Mouse (Mus musculus): ENCODE measurements around the gene Pde8b.

The Pde8b gene

GRCm38 (mm10) chr13:95249511-95250456 lies at the start of gene Pde8b:
TSS of gene Pde8b (minus strand) at chr13:95250336.
- DNase-seq = no peak

- DNase-seq = no peak
Observed at GRCm38 (mm10) chr13:95291983-95292382, 41.8 kb upstream of the Pde8b start.

GRCm38 (mm10) chr13:95288027-95288426 lies 37.9 kb upstream of the Pde8b start:
- DNase-seq = no peak

- peak; percentile 20 for DNase-seq
Observed at GRCm38 (mm10) chr13:95286989-95287388, 36.9 kb upstream of the Pde8b start.

- no peak for DNase-seq
Observed at GRCm38 (mm10) chr13:95281740-95282673, 31.9 kb upstream of the Pde8b start.

- DNase-seq = no peak
Observed at GRCm38 (mm10) chr13:95278426-95279025, 28.4 kb upstream of the Pde8b start.

- no peak for DNase-seq
Observed at GRCm38 (mm10) chr13:95264691-95265090, 14.6 kb upstream of the Pde8b start.

- DNase-seq = no peak
Observed at GRCm38 (mm10) chr13:95260886-95261789, 11.0 kb upstream of the Pde8b start.

GRCm38 (mm10) chr13:95260391-95260790 lies 10.3 kb upstream of the Pde8b start:
- no peak for DNase-seq

- DNase-seq = no peak
Observed at GRCm38 (mm10) chr13:95257083-95257482, 6.9 kb upstream of the Pde8b start.

- DNase-seq = no peak
Observed at GRCm38 (mm10) chr13:95255083-95255482, 4.9 kb upstream of the Pde8b start.

GRCm38 (mm10) chr13:95243026-95243425 lies 7.1 kb downstream of the Pde8b start:
- DNase-seq = no peak

- no peak for DNase-seq
Observed at GRCm38 (mm10) chr13:95237488-95237887, 12.6 kb downstream of the Pde8b start.

GRCm38 (mm10) chr13:95235261-95235660 lies 14.9 kb downstream of the Pde8b start:
- no peak for DNase-seq

- no peak for DNase-seq
Observed at GRCm38 (mm10) chr13:95231366-95232138, 18.6 kb downstream of the Pde8b start.

GRCm38 (mm10) chr13:95230326-95230725 lies 19.8 kb downstream of the Pde8b start:
- no peak for DNase-seq

GRCm38 (mm10) chr13:95224491-95224890 lies 25.6 kb downstream of the Pde8b start:
- DNase-seq = no peak

GRCm38 (mm10) chr13:95223427-95223772 lies 26.7 kb downstream of the Pde8b start:
- DNase-seq = no peak

GRCm38 (mm10) chr13:95222569-95223426 lies 27.3 kb downstream of the Pde8b start:
- DNase-seq = peak; percentile 8

GRCm38 (mm10) chr13:95221882-95222568 lies 28.1 kb downstream of the Pde8b start:
- no peak for DNase-seq
